ENCODE assay signal across 8 mouse cellular contexts in the genomic region with DNA sequence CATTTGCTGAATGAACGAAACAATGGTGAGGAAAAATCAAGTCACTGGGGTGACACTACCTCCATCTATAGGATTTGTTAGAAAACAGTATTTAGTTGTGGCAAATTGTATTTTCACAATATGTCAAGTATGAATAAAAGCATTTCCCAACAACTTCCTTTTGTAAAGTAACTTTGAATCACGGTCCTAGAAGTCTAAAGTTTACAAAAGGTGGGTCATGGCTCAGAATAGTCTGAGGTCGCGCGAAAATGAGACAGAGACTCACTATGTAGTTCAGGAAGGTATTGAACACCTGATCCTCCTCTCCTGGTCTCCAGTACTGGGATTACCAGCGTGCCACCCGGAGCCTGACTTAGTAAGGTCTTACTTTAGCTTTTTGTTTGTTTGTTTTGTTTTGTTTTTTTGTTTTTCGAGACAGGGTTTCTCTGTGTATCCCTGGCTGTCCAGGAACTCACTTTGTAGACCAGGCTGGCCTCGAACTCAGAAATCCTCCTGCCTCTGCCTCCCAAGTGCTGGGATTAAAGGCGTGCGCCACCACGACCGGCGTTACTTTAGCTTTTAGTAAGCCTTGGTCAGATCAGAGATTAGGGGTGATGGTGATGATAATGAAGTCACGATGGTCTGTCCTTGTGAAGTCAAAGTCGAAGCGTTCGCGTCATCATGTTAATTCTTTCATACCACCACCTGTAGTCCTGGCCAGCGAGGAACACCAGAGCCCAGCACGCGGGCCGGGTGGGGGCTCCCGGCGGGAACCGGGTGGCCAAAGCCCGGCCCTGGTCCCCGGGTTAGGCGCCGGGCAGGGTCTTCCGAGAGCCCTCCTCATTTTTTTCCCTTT. TPM values are rescaled to one million over a fixed set of nuclear protein-coding genes. Genes with fewer than 3 reads are reported as not detected.
A peak's percentile ranks its signal among the peaks of the same experiment; 100 is the strongest.
DNase-seq lines count a peak whose midpoint lies in the region; ATAC-seq and TF ChIP-seq lines count a peak whose summit lies in the region.

Gene Atl3 (plus strand): TSS at position 689 of the 835 bp plus-strand sequence.

- H3K36me3 ChIP-seq in hindbrain, embryonic 15.5 days = no peaks in the 10 kb centered on the region
- H3K36me3 ChIP-seq in liver, postnatal 0 days (replicated peaks; ENCODE audit: insufficient read depth, low read length) = no peaks in the 10 kb centered on the region

- peak within 1 kb of the TSS; percentile 81 for H3K9ac ChIP-seq in hindbrain, embryonic 15.5 days
- H3K9ac ChIP-seq in liver, postnatal 0 days (replicated peaks) = peak within 1 kb of the TSS; percentile 95

- no peak for TF ChIP-seq EP300 in liver, postnatal 0 days (IDR thresholded peaks at IDR 0.05; ENCODE audit: low read depth)

- no peaks in the 10 kb centered on the region for H3K9me3 ChIP-seq in hindbrain, embryonic 15.5 days
- H3K9me3 ChIP-seq in liver, postnatal 0 days (ENCODE audit: low read length) = no peaks in the 10 kb centered on the region

- peak within 1 kb of the TSS; percentile 96 for H3K27ac ChIP-seq in hindbrain, embryonic 15.5 days (replicated peaks)
- peak within 1 kb of the TSS; percentile 100 for H3K27ac ChIP-seq in liver, postnatal 0 days (ENCODE audit: low read depth)

- peaks cover 8% of the 10 kb centered on the region for H3K4me1 ChIP-seq in hindbrain, embryonic 15.5 days (replicated peaks)
- peaks cover 20% of the 10 kb centered on the region for H3K4me1 ChIP-seq in liver, postnatal 0 days (ENCODE audit: insufficient read depth)

- no peak for ATAC-seq in erythroid progenitor cell, adult 5-6 weeks (replicated peaks; ENCODE audit: low FRiP score, poor library complexity, severe bottlenecking)
- no peak; the same call in 1 of the 2 replicates for ATAC-seq in hindbrain, embryonic 15.5 days (ENCODE audit: low FRiP score, low read depth)
- ATAC-seq in liver, postnatal 0 days = no peak; the same call in 1 of the 2 replicates

- H3K4me2 ChIP-seq in hindbrain, embryonic 15.5 days = peak within 1 kb of the TSS; percentile 62
- peak within 1 kb of the TSS; percentile 99 for H3K4me2 ChIP-seq in liver, postnatal 0 days (ENCODE audit: low read depth, low read length)

- no peak for DNase-seq in layer of hippocampus, adult 8-10 months (ENCODE audit: low spot score in 2 of 2)
- no peak for DNase-seq in layer of hippocampus, adult 11-12 months (ENCODE audit: low spot score)
- peak; percentile 32 for DNase-seq in ZHBTc4 (ENCODE audit: low read depth, low spot score)
- DNase-seq in liver, postnatal 0 days = no peak
- DNase-seq in retina, postnatal 1 day = no peak
- no peak for DNase-seq in kidney, adult 8-10 months

- no peaks in the 10 kb centered on the region for H3K27me3 ChIP-seq in hindbrain, embryonic 15.5 days
- no peaks in the 10 kb centered on the region for H3K27me3 ChIP-seq in liver, postnatal 0 days (ENCODE audit: insufficient read depth, low read length)

- WGBS in hindbrain, embryonic 15.5 days = 31% methylated on average over 31 of the region's 31 CpGs
- WGBS in liver, postnatal 0 days (ENCODE audit: insufficient replicate concordance) = 24% methylated on average over 31 of the region's 31 CpGs

- TF ChIP-seq CTCF in liver, postnatal 0 days (IDR thresholded peaks at IDR 0.05; ENCODE audit: low read depth) = no peak

- H3K4me3 ChIP-seq in hindbrain, embryonic 15.5 days = peak within 1 kb of the TSS; percentile 69
- H3K4me3 ChIP-seq in liver, postnatal 0 days (ENCODE audit: low read depth, low read length) = peak within 1 kb of the TSS; percentile 91

RNA-seq across cellular contexts. Expression of gene Atl3, which starts in this region (rescaled TPM):
- total RNA-seq in layer of hippocampus, adult 8-10 months (2022) = 10 to 100 TPM; 24.8 to 27.1 (median 26.2) TPM
- total RNA-seq in erythroid progenitor cell, adult 5-6 weeks (2015; ENCODE audit: low replicate concordance) = 36.8 and 46.9 TPM in 2 replicates
- 49.4 and 53.0 TPM in 2 replicates for total RNA-seq in erythroid progenitor cell, adult 5-6 weeks (2017; ENCODE audit: low replicate concordance)
- 6.6 and 6.8 TPM in 2 replicates for polyA plus RNA-seq in hindbrain, embryonic 15.5 days (2015; fragmentation: Nextera tagmentation; extraction: Ambion mirVana)
- polyA plus RNA-seq in liver, postnatal 0 days (2015; fragmentation: Nextera tagmentation; extraction: Ambion mirVana) = 7.2 and 7.7 TPM in 2 replicates
